Mouse (Mus musculus): ENCODE data around the gene Gm36210. TPM values are rescaled to one million over a fixed set of nuclear protein-coding genes. Genes with fewer than 3 reads are reported as not detected.
A peak's percentile ranks its signal among the peaks of the same experiment; 100 is the strongest.

Gm36210 gene
- polyA plus RNA-seq, 1 experiment from 2014 or later, result 0.26 TPM

GRCm38 (mm10) chr7:4921824-4922482, 15.6 kb upstream of the Gm36210 start, which contains the start of gene Nat14:
Gene Nat14 (plus strand): TSS chr7:4922028.
- WGBS, result 29% methylated on average over 8 of the region's 8 CpGs
- ATAC-seq (ENCODE audit: low FRiP score), result 0 out of 2 replicates have a peak, but pooled peaks have one; percentile 1
- H3K27me3 ChIP-seq, result no peaks in the 10 kb centered on the region
- peaks cover 72% of the 10 kb centered on the region for H3K4me1 ChIP-seq (replicated peaks)
- H3K27ac ChIP-seq, result peak within 1 kb of the TSS; percentile 99
- H3K9ac ChIP-seq, result peak within 1 kb of the TSS; percentile 80
- peak within 1 kb of the TSS; percentile 91 for H3K4me2 ChIP-seq
- peaks cover 36% of the 10 kb centered on the region for H3K36me3 ChIP-seq
- H3K4me3 ChIP-seq, result peak within 1 kb of the TSS; percentile 41
- H3K9me3 ChIP-seq, result no peaks in the 10 kb centered on the region

GRCm38 (mm10) chr7:4920976-4921823, 14.9 kb upstream of the Gm36210 start:
- H3K4me3 ChIP-seq, result no peak overlapping the region
- ATAC-seq (ENCODE audit: low FRiP score), result no peak
- 62% methylated on average over 23 of the region's 23 CpGs for WGBS
- peaks cover 72% of the 10 kb centered on the region for H3K4me1 ChIP-seq (replicated peaks)
- H3K27me3 ChIP-seq, result no peaks in the 10 kb centered on the region
- H3K36me3 ChIP-seq, result peaks cover 36% of the 10 kb centered on the region
- peak overlapping the region; percentile 80 for H3K9ac ChIP-seq
- peak overlapping the region; percentile 91; the same call in 1 of the 2 replicates for H3K4me2 ChIP-seq
- H3K27ac ChIP-seq, result peak overlapping the region; percentile 99
- no peaks in the 10 kb centered on the region for H3K9me3 ChIP-seq

- H3K27ac ChIP-seq, result peak overlapping the region; percentile 99
- ATAC-seq (ENCODE audit: low FRiP score), result no peak
- H3K36me3 ChIP-seq, result peaks cover 36% of the 10 kb centered on the region
- WGBS, result 90% methylated on average over 19 of the region's 19 CpGs
- no peaks in the 10 kb centered on the region for H3K27me3 ChIP-seq
- H3K9ac ChIP-seq, result peak overlapping the region; percentile 80; the same call in 1 of the 2 replicates
- no peak overlapping the region for H3K4me3 ChIP-seq
- no peak overlapping the region for H3K4me2 ChIP-seq
- no peaks in the 10 kb centered on the region for H3K9me3 ChIP-seq
- peaks cover 71% of the 10 kb centered on the region for H3K4me1 ChIP-seq (replicated peaks)
Observed at GRCm38 (mm10) chr7:4920496-4920895, 14.2 kb upstream of the Gm36210 start.

- peak overlapping the region; percentile 80; the same call in 1 of the 2 replicates for H3K9ac ChIP-seq
- H3K27me3 ChIP-seq, result no peaks in the 10 kb centered on the region
- no peak overlapping the region; the same call in 1 of the 2 replicates for H3K27ac ChIP-seq
- no peaks in the 10 kb centered on the region for H3K9me3 ChIP-seq
- no peak for ATAC-seq (ENCODE audit: low FRiP score)
- H3K4me3 ChIP-seq, result no peak overlapping the region
- 88% methylated on average over 21 of the region's 21 CpGs for WGBS
- no peak overlapping the region for H3K4me2 ChIP-seq
- peaks cover 36% of the 10 kb centered on the region for H3K36me3 ChIP-seq
- peaks cover 66% of the 10 kb centered on the region for H3K4me1 ChIP-seq (replicated peaks)
Observed at GRCm38 (mm10) chr7:4919971-4920370, 13.7 kb upstream of the Gm36210 start.

- no peak overlapping the region for H3K4me2 ChIP-seq
- H3K4me3 ChIP-seq, result no peak overlapping the region
- no peaks in the 10 kb centered on the region for H3K27me3 ChIP-seq
- ATAC-seq (ENCODE audit: low FRiP score), result no peak
- peaks cover 36% of the 10 kb centered on the region for H3K36me3 ChIP-seq
- H3K27ac ChIP-seq, result no peak overlapping the region
- 88% methylated on average over 21 of the region's 21 CpGs for WGBS
- H3K9me3 ChIP-seq, result no peaks in the 10 kb centered on the region
- H3K9ac ChIP-seq, result no peak overlapping the region
- peaks cover 64% of the 10 kb centered on the region for H3K4me1 ChIP-seq (replicated peaks)
Observed at GRCm38 (mm10) chr7:4919096-4919495, 12.8 kb upstream of the Gm36210 start.

GRCm38 (mm10) chr7:4918681-4919080, 12.4 kb upstream of the Gm36210 start:
- Histone ChIP-seq H3K27ac (no peak overlapping the region), H3K4me3 (no peak overlapping the region), H3K4me1 (replicated peaks) (peaks cover 62% of the 10 kb centered on the region), H3K9ac (no peak overlapping the region), H3K36me3 (peaks cover 36% of the 10 kb centered on the region), H3K9me3 (no peaks in the 10 kb centered on the region), H3K27me3 (no peaks in the 10 kb centered on the region), H3K4me2 (no peak overlapping the region)
- ATAC-seq (ENCODE audit: low FRiP score), result no peak
- WGBS, result 95% methylated on average over 15 of the region's 15 CpGs

GRCm38 (mm10) chr7:4917494-4917893, 11.2 kb upstream of the Gm36210 start:
- Histone ChIP-seq H3K27me3 (no peaks in the 10 kb centered on the region), H3K27ac (peak overlapping the region; percentile 99; the same call in 1 of the 2 replicates), H3K4me2 (no peak overlapping the region), H3K4me1 (replicated peaks) (peaks cover 50% of the 10 kb centered on the region), H3K36me3 (peaks cover 36% of the 10 kb centered on the region), H3K9ac (peak overlapping the region; percentile 89), H3K9me3 (no peaks in the 10 kb centered on the region), H3K4me3 (no peak overlapping the region)
- no peak for ATAC-seq (ENCODE audit: low FRiP score)
- 87% methylated on average over 2 of the region's 2 CpGs for WGBS

- WGBS, result 14% methylated on average over 14 of the region's 14 CpGs
- no peaks in the 10 kb centered on the region for H3K27me3 ChIP-seq
- peak overlapping the region; percentile 99 for H3K27ac ChIP-seq
- H3K4me2 ChIP-seq, result peak overlapping the region; percentile 77
- H3K9me3 ChIP-seq, result no peaks in the 10 kb centered on the region
- H3K4me1 ChIP-seq (replicated peaks), result peaks cover 34% of the 10 kb centered on the region
- peak overlapping the region; percentile 62 for H3K4me3 ChIP-seq
- H3K9ac ChIP-seq, result peak overlapping the region; percentile 89
- peaks cover 31% of the 10 kb centered on the region for H3K36me3 ChIP-seq
- peak; percentile 43 for ATAC-seq (ENCODE audit: low FRiP score)
Observed at GRCm38 (mm10) chr7:4915669-4916416, 9.5 kb upstream of the Gm36210 start.

- Histone ChIP-seq H3K9ac (peak within 1 kb of the TSS; percentile 89), H3K4me3 (peak within 1 kb of the TSS; percentile 62), H3K36me3 (peaks cover 24% of the 10 kb centered on the region), H3K4me2 (peak within 1 kb of the TSS; percentile 77), H3K4me1 (replicated peaks) (peaks cover 32% of the 10 kb centered on the region), H3K9me3 (no peaks in the 10 kb centered on the region), H3K27ac (peak within 1 kb of the TSS; percentile 99), H3K27me3 (no peaks in the 10 kb centered on the region)
- under 1% methylated on average over 52 of the region's 56 CpGs for WGBS
- peak; percentile 90 for ATAC-seq (ENCODE audit: low FRiP score)
Observed at GRCm38 (mm10) chr7:4915007-4915665, 8.8 kb upstream of the Gm36210 start, which contains the start of gene Zfp628. Gene Zfp628 (plus strand): TSS chr7:4915217.

GRCm38 (mm10) chr7:4912248-4912647, 5.9 kb upstream of the Gm36210 start:
- WGBS, result 61% methylated on average over 5 of the region's 5 CpGs
- H3K4me2 ChIP-seq, result no peak overlapping the region

GRCm38 (mm10) chr7:4911561-4911960, 5.2 kb upstream of the Gm36210 start:
- Histone ChIP-seq H3K9me3 (no peaks in the 10 kb centered on the region), H3K27ac (no peak overlapping the region), H3K4me2 (no peak overlapping the region), H3K9ac (no peak overlapping the region), H3K36me3 (no peaks in the 10 kb centered on the region), H3K27me3 (no peaks in the 10 kb centered on the region), H3K4me1 (replicated peaks) (peaks cover 19% of the 10 kb centered on the region), H3K4me3 (no peak overlapping the region)
- ATAC-seq (ENCODE audit: low FRiP score), result no peak
- 36% methylated on average over 9 of the region's 9 CpGs for WGBS

More at GRCm38 (mm10) chr7:4912248-4912647, 5.9 kb upstream of the Gm36210 start:
- Histone ChIP-seq H3K4me3 (peak overlapping the region; percentile 3), H3K9me3 (no peaks in the 10 kb centered on the region), H3K27ac (no peak overlapping the region), H3K4me1 (replicated peaks) (peaks cover 26% of the 10 kb centered on the region), H3K9ac (no peak overlapping the region), H3K36me3 (no peaks in the 10 kb centered on the region), H3K27me3 (no peaks in the 10 kb centered on the region)
- no peak for ATAC-seq (ENCODE audit: low FRiP score)

Data from hindbrain, embryonic 13.5 days (tissue).